Mouse (Mus musculus): Measurements from ENCODE around the gene Armc2.

- TF ChIP-seq CTCF (conservative IDR thresholded peaks at IDR 0.05; ENCODE audit: low read length) (no peak), NANOG (IDR thresholded peaks at IDR 0.05; ENCODE audit: borderline replicate concordance, low read length) (no peak)
Observed at GRCm38 (mm10) chr10:42018016-42018949, at the start of gene Armc2.
